ENCODE assay signal across 7 mouse cellular contexts in the genomic region with DNA sequence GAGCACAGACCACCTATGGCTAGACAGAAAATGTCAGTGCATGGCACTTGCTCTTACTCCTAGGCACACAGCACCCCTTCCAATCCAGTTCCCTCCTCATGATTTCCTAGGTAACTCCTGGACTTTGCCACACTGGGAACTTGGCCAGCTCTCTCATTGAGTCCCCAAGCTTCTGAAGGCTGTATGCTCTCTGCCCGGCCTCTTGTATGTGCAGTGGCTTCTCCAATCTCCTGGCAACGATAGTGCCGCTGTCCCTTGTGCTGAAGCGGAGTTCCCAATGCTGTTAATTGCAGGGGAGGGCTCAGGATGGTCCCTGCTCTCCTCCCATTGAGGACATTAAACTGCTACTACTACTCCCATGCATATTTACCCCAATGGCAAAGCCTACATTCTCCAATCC. TPM values are rescaled to one million over a fixed set of nuclear protein-coding genes. Genes with fewer than 3 reads are reported as not detected.
DNase-seq lines count a peak whose midpoint lies in the region; ATAC-seq and TF ChIP-seq lines count a peak whose summit lies in the region.

No protein-coding gene starts in this region.

- no peaks in the 10 kb centered on the region for H3K36me3 ChIP-seq in kidney, adult 2 months (ENCODE audit: control insufficient read depth, insufficient read depth, low read length)
- peaks cover 40% of the 10 kb centered on the region for H3K36me3 ChIP-seq in kidney, embryonic 14.5 days (ENCODE audit: control insufficient read depth, insufficient read depth, low read length)
- H3K36me3 ChIP-seq in lung, embryonic 14.5 days (ENCODE audit: insufficient read depth): peaks cover 39% of the 10 kb centered on the region

- DNase-seq in kidney, adult 2 months: peak; percentile 93
- DNase-seq in NIH3T3 (ENCODE audit: low read depth): peak; percentile 49
- peak; percentile 41 for DNase-seq in embryo, embryonic 10.5 days (ENCODE audit: low spot score)
- DNase-seq in lung, embryonic 14.5 days: peak; percentile 73
- DNase-seq in spleen, adult 18-20 months: no peak
- no peak for DNase-seq in frontal cortex, adult 2 months (ENCODE audit: extremely low spot score in 1 of 2, low spot score in 1 of 2)

- peaks cover 8% of the 10 kb centered on the region; the same call in 1 of the 2 replicates for H3K4me1 ChIP-seq in kidney, adult 2 months (ENCODE audit: control insufficient read depth, insufficient read depth, low read length)
- H3K4me1 ChIP-seq in kidney, embryonic 14.5 days (ENCODE audit: control insufficient read depth, insufficient read depth, low read length): peaks cover 5% of the 10 kb centered on the region; the same call in 1 of the 2 replicates
- H3K4me1 ChIP-seq in lung, embryonic 14.5 days (ENCODE audit: insufficient read depth): 0 out of 2 replicates have a peak, but pooled peaks cover 2% of the 10 kb centered on the region

- H3K4me3 ChIP-seq in kidney, adult 2 months (ENCODE audit: insufficient read depth, low read depth, low read length): no peak overlapping the region
- H3K4me3 ChIP-seq in kidney, embryonic 14.5 days (ENCODE audit: low read length): no peak overlapping the region
- no peak overlapping the region for H3K4me3 ChIP-seq in lung, embryonic 14.5 days (ENCODE audit: low read depth, low read length)

- no peaks in the 10 kb centered on the region for H3K9me3 ChIP-seq in kidney, embryonic 14.5 days (ENCODE audit: control insufficient read depth, low read length)
- H3K9me3 ChIP-seq in lung, embryonic 14.5 days (ENCODE audit: low read depth, low read length): no peaks in the 10 kb centered on the region

- H3K27me3 ChIP-seq in kidney, adult 2 months (replicated peaks; ENCODE audit: control insufficient read depth, insufficient read depth, low read length): no peaks in the 10 kb centered on the region
- no peaks in the 10 kb centered on the region for H3K27me3 ChIP-seq in kidney, embryonic 14.5 days (ENCODE audit: control insufficient read depth, insufficient read depth, low read length)
- no peaks in the 10 kb centered on the region for H3K27me3 ChIP-seq in lung, embryonic 14.5 days (ENCODE audit: insufficient read depth, low read length)

- no peak for ATAC-seq in kidney, embryonic 14.5 days (ENCODE audit: low FRiP score, low TSS enrichment)
- ATAC-seq in lung, embryonic 14.5 days (ENCODE audit: insufficient read depth): no peak

- no peak overlapping the region for H3K4me2 ChIP-seq in kidney, embryonic 14.5 days (replicated peaks; ENCODE audit: low read depth, low read length)
- no peak overlapping the region for H3K4me2 ChIP-seq in lung, embryonic 14.5 days

- H3K27ac ChIP-seq in kidney, adult 2 months (ENCODE audit: insufficient read depth, low read depth, low read length): no peak overlapping the region
- no peak overlapping the region for H3K27ac ChIP-seq in kidney, embryonic 14.5 days (ENCODE audit: low read depth, low read length)
- H3K27ac ChIP-seq in lung, embryonic 14.5 days (ENCODE audit: low read depth): no peak overlapping the region

- no peak for TF ChIP-seq CTCF in kidney, adult 2 months (conservative IDR thresholded peaks at IDR 0.05; ENCODE audit: insufficient read depth, insufficient read length, low read depth, low read length)
- TF ChIP-seq CTCF in lung, embryonic 14.5 days (IDR thresholded peaks at IDR 0.05; ENCODE audit: low read depth): no peak

- H3K9ac ChIP-seq in kidney, embryonic 14.5 days (ENCODE audit: low read depth, low read length): no peak overlapping the region
- no peak overlapping the region for H3K9ac ChIP-seq in lung, embryonic 14.5 days

- WGBS in kidney, adult 2 months: 10% methylated on average over 4 of the region's 4 CpGs
- WGBS in kidney, embryonic 14.5 days: 11% methylated on average over 4 of the region's 4 CpGs
- 7% methylated on average over 4 of the region's 4 CpGs for WGBS in lung, embryonic 14.5 days

- TF ChIP-seq POLR2A in kidney, adult 2 months (IDR thresholded peaks at IDR 0.05; ENCODE audit: low read depth, low read length): no peak

RNA-seq across cellular contexts. Expression of a gene that starts 3.7 kb away (rescaled TPM):
- 23.7 and 25.2 TPM in 2 replicates for polyA plus RNA-seq in kidney, adult 2 months (2012; rRNA removed)
- 55.7 and 76.0 TPM in 2 replicates for polyA plus RNA-seq in kidney, embryonic 14.5 days (2014; fragmentation: Nextera tagmentation; extraction: Ambion mirVana)
- 49.0 and 55.1 TPM in 2 replicates for polyA plus RNA-seq in lung, embryonic 14.5 days (2014; fragmentation: Nextera tagmentation; extraction: Ambion mirVana)
- 47.6 and 48.7 TPM in 2 replicates for polyA plus RNA-seq in frontal cortex, adult 2 months (2012; rRNA removed)

RNA-seq across cellular contexts. Expression of a gene that starts 16.8 kb away (rescaled TPM):
- polyA plus RNA-seq in kidney, adult 2 months (2012; rRNA removed): 101 and 118 TPM in 2 replicates
- polyA plus RNA-seq in kidney, embryonic 14.5 days (2014; fragmentation: Nextera tagmentation; extraction: Ambion mirVana): 47.8 and 66.1 TPM in 2 replicates
- polyA plus RNA-seq in lung, embryonic 14.5 days (2014; fragmentation: Nextera tagmentation; extraction: Ambion mirVana): 67.9 and 71.8 TPM in 2 replicates
- 95.8 and 97.7 TPM in 2 replicates for polyA plus RNA-seq in frontal cortex, adult 2 months (2012; rRNA removed)

RNA-seq across cellular contexts. Expression of a gene that starts 40.3 kb away (rescaled TPM):
- polyA plus RNA-seq in kidney, adult 2 months (2012; rRNA removed): 31.9 and 33.0 TPM in 2 replicates
- 122 and 235 TPM in 2 replicates for polyA plus RNA-seq in kidney, embryonic 14.5 days (2014; fragmentation: Nextera tagmentation; extraction: Ambion mirVana)
- 217 and 223 TPM in 2 replicates for polyA plus RNA-seq in lung, embryonic 14.5 days (2014; fragmentation: Nextera tagmentation; extraction: Ambion mirVana)
- polyA plus RNA-seq in frontal cortex, adult 2 months (2012; rRNA removed): 96.6 and 101 TPM in 2 replicates

Comparison
In these comparisons a context has a peak if more than half of its experiments do, and no peak if none do; other contexts are left out.
1. DNase-seq: peak in kidney, adult 2 months (single experiment), NIH3T3 (single experiment), embryo, embryonic 10.5 days (single experiment) and lung, embryonic 14.5 days (single experiment); none in spleen, adult 18-20 months (0 of 2) and frontal cortex, adult 2 months (0 of 2).